Mouse (Mus musculus) kidney, embryonic 14.5 days (tissue): ENCODE measurements around the gene Dph5. TPM values are rescaled to one million over a fixed set of nuclear protein-coding genes. Genes with fewer than 3 reads are reported as not detected.

Experiments used
- ATAC-seq: fragments of 200-750 bp; cut with Nextera tagmentation; 2 replicates; pipeline ENCODE4 v1.8.0; 2017; ENCODE audit warnings: moderate number of reproducible peaks, mild to moderate bottlenecking, moderate TSS enrichment, moderate library complexity; ENCODE audit not compliant: low FRiP score, low TSS enrichment
- H3K27ac ChIP-seq: fragments of 300-500 bp; sonication (generic); 2 replicates; pipeline ENCODE4 v1.5.1; 2014; ENCODE audit warnings: low read depth, mild to moderate bottlenecking, low read length, moderate library complexity, mixed read lengths
- H3K27me3 ChIP-seq: fragments of 300-500 bp; sonication (generic); 2 replicates; pipeline ENCODE4 v1.6.1; 2014; ENCODE audit warnings: mild to moderate bottlenecking, low read length; ENCODE audit not compliant: control insufficient read depth, insufficient read depth
- H3K36me3 ChIP-seq: fragments of 300-500 bp; sonication (generic); 2 replicates; pipeline ENCODE4 v1.6.1; 2014; ENCODE audit warnings: low read length, mixed read lengths; ENCODE audit not compliant: control insufficient read depth, insufficient read depth
- H3K4me1 ChIP-seq: fragments of 300-500 bp; sonication (generic); 2 replicates; pipeline ENCODE4 v1.6.1; 2014; ENCODE audit warnings: low read length, mixed read lengths; ENCODE audit not compliant: control insufficient read depth, insufficient read depth
- H3K4me2 ChIP-seq: fragments of 300-500 bp; sonication (generic); replicated peaks from 2 replicates; pipeline ENCODE4 v1.6.1; 2014; ENCODE audit warnings: low read depth, mild to moderate bottlenecking, low read length
- H3K4me3 ChIP-seq: fragments of 300-500 bp; sonication (generic); 2 replicates; pipeline ENCODE4 v1.5.1; 2014; ENCODE audit warnings: mild to moderate bottlenecking, low read length
- H3K9ac ChIP-seq: fragments of 300-500 bp; sonication (generic); 2 replicates; pipeline ENCODE4 v1.6.1; 2014; ENCODE audit warnings: low read depth, mild to moderate bottlenecking, low read length, moderate library complexity
- H3K9me3 ChIP-seq: fragments of 300-500 bp; sonication (generic); 2 replicates; pipeline ENCODE4 v1.6.1; 2016; ENCODE audit warnings: low read length; ENCODE audit not compliant: control insufficient read depth
- WGBS: fragments of 180-500 bp; shearing (Covaris S2); extraction: QIAGEN DNeasy Blood & Tissue Kit; methylation state at CpG from one replicate; pipeline ENCODE4 v1.1.7; 2014; 5-methylcytosine and 5-hydroxymethylcytosine counted together
- polyA plus RNA-seq: library from polyadenylated mRNA; unstranded; fragments of >200 nt; fragmentation: Nextera tagmentation; extraction: Ambion mirVana; gene quantifications from 2 replicates; pipeline ENCODE4 v1.2.1, GENCODE M21; 2014

Gene Dph5
- polyA plus RNA-seq, 1 experiment from 2014 or later, result 27.7 TPM

DNA sequence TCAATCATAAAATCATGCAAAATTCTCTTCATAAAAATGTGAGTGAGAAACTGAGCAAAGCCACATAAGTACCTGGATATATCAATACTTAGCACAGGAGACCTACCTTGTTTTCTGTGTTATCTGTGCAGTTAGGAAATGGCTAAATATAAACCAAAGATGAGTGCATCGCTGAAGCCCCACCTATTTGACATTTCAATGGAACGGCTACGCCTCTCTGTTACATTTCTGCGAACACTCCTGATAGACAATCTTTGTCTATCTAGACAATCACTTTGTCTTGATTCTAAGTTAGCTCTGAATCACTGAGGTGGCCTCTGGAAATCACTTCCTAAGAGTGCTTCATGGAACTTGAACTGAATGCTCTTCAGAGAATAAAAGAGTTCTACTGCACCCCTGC lies 52.9 kb downstream of the Dph5 start:
- Histone ChIP-seq H3K4me1 (no peaks in the 10 kb centered on the region), H3K9me3 (peaks cover 4% of the 10 kb centered on the region; the same call in 1 of the 2 replicates), H3K36me3 (peaks cover 32% of the 10 kb centered on the region), H3K4me3 (no peak overlapping the region), H3K9ac (no peak overlapping the region), H3K27me3 (no peaks in the 10 kb centered on the region), H3K4me2 (no peak overlapping the region), H3K27ac (no peak overlapping the region)
- 94% methylated on average over 4 of the region's 4 CpGs for WGBS
- no peak for ATAC-seq

DNA sequence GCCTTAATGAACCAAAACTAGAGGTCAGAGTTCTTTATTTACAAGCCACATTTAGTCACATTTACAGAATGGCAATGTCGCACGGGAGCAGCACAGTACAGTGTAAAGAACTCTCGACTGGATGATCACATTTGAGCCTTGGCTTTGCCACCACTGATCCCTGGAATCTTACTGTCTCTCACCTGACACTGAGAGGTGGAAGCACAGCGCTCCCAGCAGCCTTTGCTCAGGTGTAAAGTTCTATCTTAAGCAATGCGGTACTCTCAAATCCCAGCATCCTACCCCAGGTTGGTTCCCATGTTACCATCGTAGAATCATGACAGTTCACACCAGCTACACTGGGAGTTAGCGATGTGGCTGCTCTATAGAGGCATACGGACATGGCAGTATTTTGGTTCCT lies 53.8 kb downstream of the Dph5 start:
- Histone ChIP-seq H3K4me2 (no peak overlapping the region), H3K4me1 (no peaks in the 10 kb centered on the region), H3K9me3 (peaks cover 4% of the 10 kb centered on the region; the same call in 1 of the 2 replicates), H3K36me3 (peaks cover 38% of the 10 kb centered on the region), H3K27me3 (no peaks in the 10 kb centered on the region), H3K27ac (no peak overlapping the region), H3K4me3 (no peak overlapping the region), H3K9ac (no peak overlapping the region)
- ATAC-seq, result no peak
- 96% methylated on average over 8 of the region's 8 CpGs for WGBS

DNA sequence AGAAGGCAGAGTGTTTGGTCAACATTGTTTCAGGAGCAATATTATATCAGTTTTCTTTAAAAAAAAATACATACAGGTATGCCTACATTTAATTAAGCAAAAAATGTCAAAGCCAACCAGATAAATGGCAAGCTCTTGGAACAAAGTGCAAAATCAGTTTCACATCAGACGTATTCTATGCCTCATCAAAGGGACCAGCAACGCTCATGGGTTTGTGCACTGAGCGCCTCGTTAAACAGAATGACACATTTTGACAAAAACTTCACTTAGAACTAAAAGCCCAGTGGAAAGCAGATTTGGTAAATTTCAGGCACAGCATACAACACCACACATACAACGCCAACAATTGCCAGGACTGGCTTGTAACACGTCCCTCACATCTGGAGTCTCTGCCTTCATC lies 56.7 kb downstream of the Dph5 start:
- H3K4me1 ChIP-seq, result no peaks in the 10 kb centered on the region
- H3K36me3 ChIP-seq, result peaks cover 38% of the 10 kb centered on the region
- no peak overlapping the region for H3K9ac ChIP-seq
- H3K27ac ChIP-seq, result no peak overlapping the region
- no peak overlapping the region for H3K4me3 ChIP-seq
- WGBS, result 85% methylated on average over 6 of the region's 6 CpGs
- no peak for ATAC-seq
- H3K9me3 ChIP-seq, result no peaks in the 10 kb centered on the region
- no peak overlapping the region for H3K4me2 ChIP-seq
- H3K27me3 ChIP-seq, result no peaks in the 10 kb centered on the region

DNA sequence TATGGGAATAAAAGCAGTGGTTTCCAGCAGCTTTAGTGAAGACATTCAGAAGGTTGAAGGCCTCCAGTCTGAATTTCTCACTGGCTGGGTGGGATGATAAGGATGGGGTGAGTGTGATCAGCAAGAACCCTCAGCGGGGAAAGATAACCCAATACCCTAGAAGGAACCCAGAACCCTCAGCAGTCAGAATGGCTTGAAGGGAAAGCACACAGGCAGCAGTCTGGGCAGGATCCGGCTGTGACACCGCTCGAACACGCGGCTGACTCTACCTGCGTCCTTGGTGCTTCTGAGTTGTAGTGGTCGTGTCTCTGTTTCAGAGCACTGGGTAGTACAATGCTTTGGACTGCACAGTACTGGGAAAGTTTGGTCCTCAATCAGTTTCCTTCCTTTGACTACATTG lies 58.6 kb downstream of the Dph5 start:
- Histone ChIP-seq H3K27me3 (no peaks in the 10 kb centered on the region), H3K9me3 (no peaks in the 10 kb centered on the region), H3K4me1 (no peaks in the 10 kb centered on the region), H3K27ac (no peak overlapping the region), H3K36me3 (peaks cover 28% of the 10 kb centered on the region), H3K4me3 (no peak overlapping the region), H3K9ac (no peak overlapping the region), H3K4me2 (no peak overlapping the region)
- WGBS, result 95% methylated on average over 8 of the region's 8 CpGs
- ATAC-seq, result no peak

DNA sequence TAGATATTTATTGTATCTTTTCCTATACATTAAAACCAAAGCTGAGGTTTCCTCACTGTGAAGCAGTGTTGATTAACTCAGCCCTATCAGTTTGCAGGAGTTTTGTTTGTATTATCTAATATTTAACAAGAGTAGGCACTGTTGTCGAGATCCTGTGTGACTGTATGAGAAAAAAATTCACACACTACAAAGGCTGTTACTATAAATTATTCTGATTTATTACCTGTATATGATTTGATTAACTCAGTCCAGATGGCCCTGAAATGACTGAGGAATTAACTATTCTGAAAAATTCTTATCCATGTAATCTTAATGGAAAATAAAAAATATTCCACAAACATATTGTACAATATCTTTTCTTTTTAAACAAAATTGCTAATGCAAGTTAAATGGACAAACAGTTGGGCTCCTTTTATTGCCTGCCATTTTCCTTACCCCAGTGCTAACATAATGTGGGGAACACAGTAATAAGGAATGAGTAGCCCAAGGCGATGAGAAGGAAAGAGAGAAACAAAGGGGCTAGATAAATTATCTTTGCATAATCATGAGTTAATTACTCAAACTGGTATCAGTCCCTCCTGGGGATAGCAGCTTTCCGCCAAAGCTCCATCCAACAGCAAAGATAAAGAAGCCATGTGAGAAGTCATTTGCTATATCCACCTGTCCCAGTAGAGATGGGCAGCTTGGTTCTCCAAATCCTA lies 61.7 kb downstream of the Dph5 start:
- 73% methylated on average over 3 of the region's 3 CpGs for WGBS
- peaks cover 37% of the 10 kb centered on the region for H3K36me3 ChIP-seq
- H3K4me3 ChIP-seq, result no peak overlapping the region
- no peaks in the 10 kb centered on the region for H3K9me3 ChIP-seq
- ATAC-seq, result no peak
- no peak overlapping the region for H3K4me2 ChIP-seq
- no peak overlapping the region for H3K9ac ChIP-seq
- no peaks in the 10 kb centered on the region for H3K4me1 ChIP-seq
- H3K27ac ChIP-seq, result no peak overlapping the region
- H3K27me3 ChIP-seq, result no peaks in the 10 kb centered on the region

DNA sequence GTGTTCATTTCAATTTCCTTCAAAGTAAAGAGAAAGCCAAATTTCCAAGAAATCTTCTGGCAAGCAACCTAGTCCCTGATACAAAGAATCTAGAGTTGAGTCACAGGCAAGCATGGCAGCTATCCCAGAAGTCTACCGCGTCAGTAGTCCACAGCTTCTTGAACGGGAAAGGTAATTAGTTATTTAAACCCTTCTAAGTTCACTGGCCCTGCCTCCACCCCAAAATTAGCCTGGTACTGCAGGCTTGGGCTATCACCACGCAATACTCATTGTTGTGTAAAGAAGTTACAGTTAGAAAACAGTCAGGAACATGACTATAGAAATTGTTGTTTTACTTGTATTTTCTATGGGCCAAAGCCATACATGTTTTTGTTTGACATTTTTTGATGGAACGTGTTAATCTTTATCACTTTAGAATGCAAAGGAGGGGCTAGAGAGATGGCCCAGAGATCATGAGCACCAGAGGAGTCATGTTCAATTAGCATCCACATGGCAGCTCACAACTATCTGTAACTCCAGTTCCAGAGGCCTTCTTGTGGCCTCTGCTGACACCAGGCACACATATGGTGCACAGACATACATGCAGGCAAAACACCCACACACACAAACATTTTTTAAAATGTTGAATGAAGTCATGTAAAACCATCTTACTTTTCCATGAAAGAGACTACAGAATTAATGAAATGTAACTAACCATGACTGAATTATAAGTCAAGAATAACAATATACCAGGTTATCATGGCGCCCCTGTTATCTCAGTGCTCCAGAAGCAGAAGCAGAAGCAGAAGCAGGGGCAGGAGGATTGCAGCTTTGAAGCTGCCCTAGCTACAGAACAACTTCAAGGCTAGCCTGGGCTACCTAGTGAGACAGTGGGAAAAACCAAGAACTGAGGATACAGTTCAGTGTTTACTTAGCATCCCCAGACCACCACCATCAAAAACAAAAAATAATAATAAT lies 62.6 kb downstream of the Dph5 start:
- ATAC-seq, result no peak
- Histone ChIP-seq H3K36me3 (peaks cover 36% of the 10 kb centered on the region; the same call in 1 of the 2 replicates), H3K4me1 (no peaks in the 10 kb centered on the region), H3K27ac (no peak overlapping the region), H3K9me3 (no peaks in the 10 kb centered on the region), H3K9ac (no peak overlapping the region), H3K4me3 (no peak overlapping the region), H3K4me2 (no peak overlapping the region), H3K27me3 (no peaks in the 10 kb centered on the region)
- 87% methylated on average over 6 of the region's 6 CpGs for WGBS

DNA sequence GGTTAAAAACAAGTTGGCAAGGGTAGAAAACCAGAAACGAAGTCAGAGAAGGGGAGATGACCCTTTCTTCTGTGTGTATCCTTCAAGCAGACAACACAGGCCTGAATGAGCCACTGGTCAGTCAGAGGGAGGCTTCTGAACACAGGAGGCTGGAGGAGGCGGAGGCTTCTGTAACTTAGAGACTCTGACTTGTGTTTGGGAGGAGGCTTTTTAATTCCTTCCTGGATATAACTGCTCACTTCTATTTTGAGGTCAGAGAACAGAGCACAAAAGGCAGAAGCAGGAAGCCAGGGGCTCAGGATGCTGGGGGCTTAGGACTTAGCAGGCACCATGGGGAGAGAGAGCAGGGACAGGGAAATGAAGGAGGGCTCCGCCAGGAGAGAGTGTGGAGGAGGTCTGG lies 63.6 kb downstream of the Dph5 start:
- WGBS, result 87% methylated on average over 3 of the region's 3 CpGs
- peaks cover 34% of the 10 kb centered on the region; the same call in 1 of the 2 replicates for H3K36me3 ChIP-seq
- H3K4me1 ChIP-seq, result no peaks in the 10 kb centered on the region
- no peaks in the 10 kb centered on the region for H3K9me3 ChIP-seq
- H3K9ac ChIP-seq, result no peak overlapping the region
- no peak overlapping the region for H3K4me3 ChIP-seq
- H3K4me2 ChIP-seq, result no peak overlapping the region
- H3K27me3 ChIP-seq, result no peaks in the 10 kb centered on the region
- H3K27ac ChIP-seq, result no peak overlapping the region
- ATAC-seq, result no peak

DNA sequence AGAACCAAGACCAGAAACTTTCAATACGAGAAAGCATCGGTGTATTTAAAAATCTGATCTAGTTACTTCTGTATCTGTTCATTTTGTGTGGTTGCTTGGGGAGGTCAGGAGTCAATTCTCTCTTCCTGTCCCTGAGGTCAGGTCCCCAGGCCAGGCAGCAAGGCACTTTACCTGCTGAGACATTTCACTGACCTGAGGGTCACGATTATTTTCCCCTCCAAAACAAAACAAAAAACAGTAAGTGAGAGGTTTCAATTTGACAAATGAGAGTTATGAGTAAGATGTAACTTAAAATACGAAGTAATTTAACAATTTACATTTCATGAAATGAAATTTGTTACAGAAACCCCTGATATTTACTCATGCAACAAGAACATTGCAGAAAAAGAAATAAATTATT lies 64.7 kb downstream of the Dph5 start:
- peaks cover 32% of the 10 kb centered on the region; the same call in 1 of the 2 replicates for H3K36me3 ChIP-seq
- no peaks in the 10 kb centered on the region for H3K27me3 ChIP-seq
- no peaks in the 10 kb centered on the region for H3K9me3 ChIP-seq
- no peak overlapping the region for H3K4me2 ChIP-seq
- no peak overlapping the region for H3K27ac ChIP-seq
- no peak overlapping the region for H3K4me3 ChIP-seq
- no peaks in the 10 kb centered on the region for H3K4me1 ChIP-seq
- H3K9ac ChIP-seq, result no peak overlapping the region
- no peak for ATAC-seq
- WGBS, result 87% methylated on average over 4 of the region's 4 CpGs

DNA sequence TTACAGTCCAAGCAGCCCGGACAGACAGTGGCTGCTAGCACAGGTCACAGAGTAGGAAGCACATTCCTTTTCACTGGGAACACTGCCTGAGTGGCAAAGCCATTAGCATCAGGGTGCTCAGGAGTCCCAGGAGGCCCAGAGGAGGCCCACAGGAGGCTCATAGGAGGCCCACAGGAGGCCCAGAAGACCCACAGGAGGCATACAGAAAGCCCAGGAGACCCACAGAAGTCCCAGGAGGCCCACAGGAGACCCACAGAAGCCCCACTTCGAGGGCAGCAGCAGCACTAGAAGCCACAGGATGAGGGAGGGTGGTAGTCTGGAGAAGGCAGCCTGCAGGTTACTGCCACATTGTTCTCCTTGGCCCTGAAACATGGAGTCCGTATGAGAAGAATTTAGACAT lies 65.5 kb downstream of the Dph5 start:
- Histone ChIP-seq H3K4me1 (no peaks in the 10 kb centered on the region), H3K27ac (no peak overlapping the region), H3K4me2 (no peak overlapping the region), H3K9me3 (no peaks in the 10 kb centered on the region), H3K9ac (no peak overlapping the region), H3K4me3 (no peak overlapping the region), H3K36me3 (peaks cover 36% of the 10 kb centered on the region; the same call in 1 of the 2 replicates), H3K27me3 (no peaks in the 10 kb centered on the region)
- 87% methylated on average over 3 of the region's 3 CpGs for WGBS
- ATAC-seq, result no peak
